Mouse (Mus musculus) left cerebral cortex, postnatal 25 days (tissue): ENCODE data around the gene Car7. TPM values are rescaled to one million over a fixed set of nuclear protein-coding genes. Genes with fewer than 3 reads are reported as not detected.

Source experiments
- DNase-seq, 2 experiments: peaks; one replicate each; pipeline ENCODE4 v3.0.0; 2022; ENCODE audit warnings: low spot score in 2 of 2, mixed read lengths in 1 of 2
- intact Hi-C: fragments of 180-260 bp; cut with DNase I; formaldehyde crosslinking; loops from one replicate; pipeline ENCODE4 v1.15.1; 2025
- total RNA-seq, 2 experiments: library from RNA; stranded (reverse); gene quantifications; 2 replicates each; pipeline ENCODE4 v1.2.3; 2021

The Car7 gene
- 10 to 100 TPM; 28.9 to 30.7 TPM for total RNA-seq

DNA sequence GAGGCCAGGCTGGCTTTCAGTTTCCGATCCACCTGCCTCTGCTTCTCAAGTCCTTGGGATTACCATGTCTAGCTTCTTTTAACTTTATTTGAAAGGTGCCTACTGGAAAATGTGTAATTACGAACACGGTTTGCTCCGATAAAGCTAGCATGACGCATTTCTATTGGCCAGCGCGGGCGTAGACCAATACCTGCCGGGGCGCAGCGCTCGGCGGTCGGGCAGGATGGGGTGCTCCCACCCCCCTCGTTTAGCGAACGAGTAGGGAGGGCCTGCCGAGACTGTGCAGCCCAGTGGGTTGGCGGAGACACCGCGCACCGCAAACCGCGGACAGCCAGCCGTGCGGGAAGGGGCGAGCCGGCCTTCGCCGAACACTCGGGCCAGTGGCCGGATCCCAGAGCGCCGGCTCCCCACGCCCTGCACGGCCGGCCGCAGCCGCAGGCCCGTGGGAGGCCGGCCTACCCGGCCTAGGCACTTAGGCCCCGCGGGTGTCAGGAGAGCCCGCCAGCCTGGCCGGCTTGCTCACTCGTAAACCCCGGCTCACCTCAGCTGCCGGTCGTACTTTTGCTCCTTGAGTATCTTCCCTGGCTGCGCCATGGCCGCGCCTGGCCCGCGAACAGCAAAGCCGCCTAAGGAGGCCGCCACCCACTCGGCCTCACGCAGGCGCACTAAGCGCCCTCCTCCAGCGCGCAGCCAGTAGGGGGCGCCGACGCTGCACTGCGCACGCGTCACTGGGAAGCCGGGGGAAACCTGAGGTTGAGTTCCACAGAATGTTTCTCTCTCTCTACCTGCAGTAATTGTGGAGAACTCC is at the start of gene Car7, which contains the start of gene Nae1:
Gene Car7 (plus strand): TSS at position 719 of the 808 bp plus-strand sequence.
Gene Nae1 (minus strand): TSS at position 667 of the 808 bp plus-strand sequence.
- peak; percentile 93 to 94 for DNase-seq
- intact Hi-C loops = loop anchor here (1.0 to 5.0 kb wide), 2 partner anchors 36 to 92 kb away; partner anchors contain the start of gene Dync1li2

DNA sequence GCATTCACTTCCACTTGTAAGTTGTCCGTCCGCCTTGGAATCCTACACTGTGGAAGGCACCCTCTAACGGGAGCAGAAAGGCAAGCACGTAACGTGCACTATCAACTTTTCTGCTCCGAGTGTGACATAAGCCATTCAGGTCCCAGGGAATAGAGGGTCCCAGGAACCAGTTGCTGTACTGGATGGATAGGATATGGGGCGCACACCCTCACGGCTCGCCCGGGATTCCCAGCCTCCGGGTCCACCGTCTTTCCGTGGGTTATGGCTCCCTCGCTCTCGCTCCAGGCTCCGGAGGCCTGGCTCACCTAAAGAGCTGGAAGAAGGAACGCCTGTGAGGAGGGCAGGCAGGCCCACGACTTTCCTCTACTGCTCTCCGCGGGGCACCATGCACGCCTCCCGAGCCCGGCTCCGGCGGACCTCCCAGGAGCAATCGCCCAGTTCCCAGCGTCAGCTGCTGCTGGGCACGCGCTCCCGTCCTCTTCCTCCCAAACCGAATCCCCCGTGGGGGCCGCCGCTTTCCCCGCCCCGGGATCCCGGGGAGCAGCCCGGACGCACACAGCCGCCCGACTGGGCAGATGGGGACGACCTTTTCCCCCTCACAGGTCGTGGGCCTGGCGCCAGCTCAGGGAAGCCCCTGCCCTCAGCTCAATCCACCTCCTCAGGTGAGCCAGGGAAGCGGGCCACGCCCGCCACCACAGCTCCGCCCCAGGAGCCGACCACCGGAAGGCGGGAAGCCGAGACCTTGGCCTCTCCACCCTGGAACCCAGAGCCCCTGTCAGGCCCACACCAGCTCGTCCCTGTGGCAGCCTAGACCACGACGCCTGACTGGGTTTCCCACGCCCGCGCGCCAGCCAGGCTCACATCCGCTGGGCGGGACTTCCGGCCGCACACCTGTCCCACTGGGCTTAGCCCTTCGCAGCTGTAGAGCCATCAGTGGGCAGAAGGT is 25.2 kb upstream of the Car7 start, which contains the start of gene Terb1:
Gene Terb1 (minus strand): TSS at position 850 of the 946 bp plus-strand sequence.
- intact Hi-C loops = loop anchor here (5.0 kb wide), 1 partner anchor 167 kb away; no protein-coding TSS in a partner anchor
- peak; percentile 39 for DNase-seq

- intact Hi-C loops = no loop called here
- DNase-seq = no peak
Observed at GRCm38 (mm10) chr8:104510134-104510533, 24.4 kb upstream of the Car7 start.

DNA sequence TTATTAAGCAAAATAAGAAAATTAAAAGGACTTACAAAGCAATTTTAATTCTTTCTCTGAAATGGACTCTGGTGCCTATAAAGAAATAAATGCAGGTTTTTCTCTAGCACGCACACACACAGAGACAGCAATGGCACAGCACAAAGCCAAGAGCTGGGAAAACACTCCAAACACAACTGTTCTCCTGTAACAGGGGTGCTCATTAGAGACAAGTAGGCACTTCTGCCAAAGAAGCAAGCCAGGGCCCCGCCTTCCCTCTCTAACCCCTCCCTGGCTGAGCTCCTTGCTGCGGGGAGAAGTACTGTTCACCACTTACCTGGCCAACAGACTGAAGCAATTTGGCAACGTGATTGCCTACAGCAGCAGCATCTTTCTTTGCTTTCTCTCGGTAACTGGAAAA is 16.6 kb upstream of the Car7 start:
- intact Hi-C loops = no loop called here

DNA sequence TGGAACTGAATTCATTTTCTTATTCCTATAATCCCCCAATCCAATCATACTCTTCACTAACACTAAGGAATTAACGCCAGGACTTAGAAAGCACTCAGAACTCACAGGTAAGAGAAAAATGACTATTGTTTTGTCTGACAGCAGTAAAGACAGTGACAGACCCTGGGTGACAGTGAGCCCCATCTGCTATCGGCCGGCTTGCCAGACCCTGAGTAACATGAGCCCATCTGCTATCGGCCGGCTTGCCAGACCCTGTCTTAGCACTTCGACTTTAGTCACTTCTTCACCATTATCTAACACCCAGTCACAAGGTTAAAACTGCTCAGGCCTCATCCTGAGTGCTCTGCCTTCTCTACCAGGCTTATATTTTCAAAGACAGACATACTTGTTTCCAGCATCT is 4.8 kb upstream of the Car7 start:
- intact Hi-C loops = loop anchor here (5.0 kb wide), 1 partner anchor 87 kb away; the partner anchor contains the start of gene Dync1li2
- DNase-seq = no peak

More for the DNA sequence above, 16.6 kb upstream of the Car7 start:
- DNase-seq = no peak

GRCm38 (mm10) chr8:104533551-104533950 is 938 bp upstream of the Car7 start:
- no peak for DNase-seq
- intact Hi-C loops = loop anchor here (5.0 kb wide), 1 partner anchor 91 kb away; the partner anchor contains the start of gene Dync1li2

DNA sequence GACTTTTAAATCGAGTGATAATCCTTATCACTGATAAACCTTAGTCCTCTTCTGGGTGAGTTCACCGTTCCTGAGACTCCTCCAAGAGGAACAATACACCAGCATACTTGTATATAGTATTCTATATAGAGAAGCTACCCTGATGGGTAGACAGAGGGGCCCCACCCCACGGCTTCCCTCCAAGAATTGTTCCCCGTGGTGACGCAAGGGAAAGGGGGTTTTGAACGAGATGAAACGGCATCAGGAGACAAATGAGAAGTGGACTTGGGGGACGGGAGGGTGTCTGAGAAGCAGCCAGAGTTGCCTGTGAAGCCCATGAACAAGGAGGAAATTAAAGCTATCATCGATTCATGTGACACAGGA is 271 bp downstream of the Car7 start:
- no peak for DNase-seq
- intact Hi-C loops = loop anchor here (1.0 to 5.0 kb wide), 3 partner anchors 36 to 282 kb away; partner anchors contain the start of genes Cklf and Dync1li2

DNA sequence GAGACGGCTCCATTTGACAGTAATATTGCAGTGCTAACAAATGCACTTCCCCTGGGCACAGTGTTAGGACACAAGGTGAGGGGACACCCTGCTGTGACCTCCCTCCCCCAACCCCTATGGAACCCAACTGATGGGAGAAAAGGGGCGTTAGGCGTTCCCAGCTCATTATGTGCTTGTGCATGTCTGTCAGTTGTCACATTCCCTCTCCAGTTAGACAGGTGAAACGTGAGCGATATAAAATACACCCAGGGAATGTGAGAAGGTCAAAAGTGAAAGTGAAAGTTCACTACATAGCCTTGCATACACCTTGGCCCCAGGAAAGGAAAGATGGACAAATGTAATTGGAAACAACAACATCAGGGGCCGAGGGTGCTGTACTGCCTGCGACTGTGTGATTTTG is 889 bp downstream of the Car7 start:
- DNase-seq = no peak

GRCm38 (mm10) chr8:104536028-104536427 is 1.5 kb downstream of the Car7 start:
- no peak for DNase-seq
- intact Hi-C loops = loop anchor here (5.0 kb wide), 1 partner anchor 284 kb away; the partner anchor contains the start of gene Cklf

More for the DNA sequence above, 889 bp downstream of the Car7 start:
- intact Hi-C loops = loop anchor here (5.0 kb wide), 1 partner anchor 283 kb away; the partner anchor contains the start of gene Cklf

DNA sequence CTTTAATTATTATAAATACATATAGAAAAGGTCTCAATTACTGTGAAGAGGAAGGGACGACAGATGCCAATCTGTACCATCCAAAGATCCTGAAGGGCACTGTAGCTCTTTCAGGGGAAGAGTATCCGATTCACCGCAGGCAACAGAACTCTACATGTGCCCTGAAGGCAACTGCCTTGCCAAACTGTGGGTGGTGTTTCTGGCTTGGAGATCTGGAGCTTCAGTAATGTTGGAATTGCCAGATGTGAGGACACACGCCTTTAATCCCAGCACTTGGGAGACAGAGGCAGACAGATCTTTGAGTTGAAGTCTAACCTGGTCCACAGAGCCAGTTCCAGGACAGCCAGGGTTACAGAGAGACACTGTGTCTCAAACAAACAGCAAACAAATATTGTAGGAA is 4.4 kb downstream of the Car7 start:
- peak in 1 of 2 experiments; percentile 54 for DNase-seq
- intact Hi-C loops = loop anchor here (5.0 kb wide), 1 partner anchor 287 kb away; the partner anchor contains the start of gene Cklf

DNA sequence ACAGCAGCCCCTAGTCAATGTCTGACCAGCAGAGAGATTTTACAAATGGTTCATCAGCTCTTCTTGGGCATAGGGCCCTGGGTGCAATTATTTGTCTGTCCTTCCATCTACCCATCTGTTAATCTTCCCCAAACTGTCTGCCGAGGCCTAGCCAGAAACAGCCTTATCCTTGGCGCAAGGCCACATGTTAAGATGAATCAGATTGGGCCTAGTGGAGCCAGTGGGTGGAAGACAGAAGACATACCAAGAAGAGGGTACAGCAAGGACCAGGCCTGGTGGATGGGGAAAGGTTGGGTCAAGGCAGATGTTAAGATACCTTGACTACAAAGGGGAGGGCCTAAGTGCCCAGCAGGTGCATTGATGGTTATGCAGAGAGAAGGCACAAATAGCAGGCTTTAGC is 5.1 kb downstream of the Car7 start:
- intact Hi-C loops = loop anchor here (5.0 kb wide), 1 partner anchor 287 kb away; the partner anchor contains the start of gene Cklf
- peak; percentile 45 to 83 for DNase-seq

DNA sequence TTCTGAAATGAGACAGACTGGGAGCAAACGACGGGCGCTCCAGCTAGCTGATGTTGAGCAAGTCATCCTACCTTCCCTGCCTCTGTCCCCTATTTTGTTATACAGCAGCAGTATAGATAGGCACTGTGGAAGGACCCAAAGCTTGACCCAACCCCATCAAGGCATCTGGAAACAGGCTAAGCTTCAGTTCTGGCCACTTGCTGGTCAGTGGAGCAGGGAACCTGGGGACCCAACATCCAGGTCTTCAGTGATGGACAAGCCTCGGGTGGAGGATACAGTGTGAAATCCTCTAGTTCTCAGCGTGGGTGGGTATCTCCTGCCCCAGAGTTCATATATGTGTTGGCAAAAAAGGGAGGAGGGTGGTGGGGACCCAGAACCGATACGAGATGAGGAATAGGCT is 5.7 kb downstream of the Car7 start:
- intact Hi-C loops = no loop called here
- no peak for DNase-seq

- intact Hi-C loops = no loop called here
- peak; percentile 58 for DNase-seq
Observed at GRCm38 (mm10) chr8:104540710-104541514, 6.4 kb downstream of the Car7 start.

GRCm38 (mm10) chr8:104541515-104541880 is 7.0 kb downstream of the Car7 start:
- intact Hi-C loops = no loop called here

GRCm38 (mm10) chr8:104542160-104542559 is 7.7 kb downstream of the Car7 start:
- intact Hi-C loops = no loop called here
- DNase-seq = peak; percentile 76 to 97

More at GRCm38 (mm10) chr8:104541515-104541880, 7.0 kb downstream of the Car7 start:
- no peak for DNase-seq

DNA sequence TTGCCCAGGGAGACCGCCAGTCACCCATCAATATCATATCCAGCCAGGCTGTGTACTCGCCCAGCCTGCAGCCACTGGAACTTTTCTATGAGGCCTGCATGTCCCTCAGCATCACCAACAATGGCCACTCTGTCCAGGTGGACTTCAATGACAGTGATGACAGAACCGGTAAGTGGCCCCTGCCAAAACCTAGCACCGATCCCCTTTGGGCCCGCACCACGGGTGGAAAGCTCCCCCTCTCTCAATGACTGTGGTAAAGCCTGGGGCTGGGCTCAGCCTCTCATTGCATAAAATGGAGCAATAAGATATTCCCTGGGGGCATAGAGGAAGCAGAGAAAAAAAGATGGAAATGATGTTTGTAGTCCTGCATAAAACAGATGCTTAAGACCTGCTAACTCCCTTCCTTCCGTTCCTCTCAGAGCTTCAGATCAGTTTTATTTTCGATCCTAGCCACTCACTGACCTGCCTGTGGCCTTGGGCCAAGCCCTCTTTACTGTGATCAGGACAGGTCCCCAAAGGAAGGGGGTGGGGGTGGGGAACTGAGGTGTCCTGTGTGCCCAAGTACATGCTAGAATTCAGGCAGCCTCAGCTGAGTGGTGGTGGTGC is 9.1 kb downstream of the Car7 start:
- intact Hi-C loops = no loop called here
- DNase-seq = no peak

GRCm38 (mm10) chr8:104555191-104555590 is 20.7 kb downstream of the Car7 start:
- DNase-seq = no peak
- intact Hi-C loops = no loop called here

- intact Hi-C loops = no loop called here
- no peak for DNase-seq
Observed at GRCm38 (mm10) chr8:104557226-104557625, 22.7 kb downstream of the Car7 start.
